Mouse (Mus musculus) CD8-positive naive resting alpha-beta T cell, adult 2 months (primary cell): Measurements from ENCODE around the gene Camkk1.

ENCODE experiments used
- DNase-seq, 2 experiments: peaks; one replicate each; pipeline ENCODE4 v3.0.0; 2022; ENCODE audit warnings: low read depth in 2 of 2, low spot score in 2 of 2

The Camkk1 gene

GRCm38 (mm10) chr11:73018471-73019146 is at the start of gene Camkk1:
Gene Camkk1 (plus strand): TSS chr11:73019008.
- DNase-seq = peak; percentile 85

- no peak for DNase-seq
These were observed 43.8 kb upstream of the Camkk1 start for GRCm38 (mm10) chr11:72974995-72975503.

- no peak for DNase-seq
These were observed 36.3 kb upstream of the Camkk1 start for GRCm38 (mm10) chr11:72982516-72982915.

GRCm38 (mm10) chr11:72983283-72983682 is 35.5 kb upstream of the Camkk1 start:
- no peak for DNase-seq

GRCm38 (mm10) chr11:72986745-72987144 is 32.1 kb upstream of the Camkk1 start:
- no peak for DNase-seq

- no peak for DNase-seq
These were observed 31.6 kb upstream of the Camkk1 start for GRCm38 (mm10) chr11:72987234-72987633.

GRCm38 (mm10) chr11:72987807-72988206 is 31.0 kb upstream of the Camkk1 start:
- no peak for DNase-seq

- no peak for DNase-seq
These were observed 29.8 kb upstream of the Camkk1 start for GRCm38 (mm10) chr11:72989044-72989443.

GRCm38 (mm10) chr11:72990688-72991087 is 28.1 kb upstream of the Camkk1 start:
- DNase-seq = no peak

- DNase-seq = no peak
These were observed 26.8 kb upstream of the Camkk1 start for GRCm38 (mm10) chr11:72991961-72992360.

- DNase-seq = no peak
These were observed 22.5 kb upstream of the Camkk1 start for GRCm38 (mm10) chr11:72996346-72996745.

- DNase-seq = no peak
These were observed 22.0 kb upstream of the Camkk1 start for GRCm38 (mm10) chr11:72996781-72997180.

- DNase-seq = no peak
These were observed 21.1 kb upstream of the Camkk1 start for GRCm38 (mm10) chr11:72997529-72998326.

GRCm38 (mm10) chr11:72998771-72999170 is 20.0 kb upstream of the Camkk1 start, which contains the start of gene P2rx1:
Gene P2rx1 (plus strand): TSS chr11:72999103.
- DNase-seq = no peak

GRCm38 (mm10) chr11:73001029-73001428 is 17.8 kb upstream of the Camkk1 start:
- DNase-seq = peak; percentile 35 to 60

GRCm38 (mm10) chr11:73006377-73006776 is 12.4 kb upstream of the Camkk1 start:
- DNase-seq = peak; percentile 35 to 50

GRCm38 (mm10) chr11:73007113-73007512 is 11.7 kb upstream of the Camkk1 start:
- DNase-seq = no peak

GRCm38 (mm10) chr11:73007698-73008481 is 10.9 kb upstream of the Camkk1 start:
- DNase-seq = peak; percentile 40 to 55

GRCm38 (mm10) chr11:73008826-73009225 is 10.0 kb upstream of the Camkk1 start:
- no peak for DNase-seq

- no peak for DNase-seq
These were observed 9.1 kb upstream of the Camkk1 start for GRCm38 (mm10) chr11:73009531-73010274.

GRCm38 (mm10) chr11:73013981-73014380 is 4.8 kb upstream of the Camkk1 start:
- no peak for DNase-seq
